Mouse (Mus musculus): ENCODE measurements around the gene U90926.

U90926 gene

DNA sequence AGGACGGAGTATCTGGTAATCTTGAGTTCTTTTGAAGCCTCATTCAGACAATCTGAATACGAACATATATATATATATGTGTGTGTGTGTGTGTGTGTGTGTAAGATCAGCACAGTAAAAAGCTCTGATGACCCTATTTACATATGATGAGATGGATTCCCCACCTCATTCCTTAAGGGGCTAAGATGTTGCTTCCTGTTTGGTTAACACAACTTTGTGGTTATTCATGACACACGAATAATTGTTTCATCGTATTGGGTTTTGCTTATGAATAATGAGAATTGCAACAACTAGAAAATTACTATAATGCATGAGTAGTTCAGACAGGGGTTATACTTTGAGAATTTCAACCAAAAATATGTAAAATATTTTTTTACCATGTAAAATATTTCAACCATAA is at the start of gene U90926:
U90926 (minus strand) TSS at position 101 of the 400 bp plus-strand sequence.
- in situ Hi-C loops (cut with MboI, MseI), result no loop called here

DNA sequence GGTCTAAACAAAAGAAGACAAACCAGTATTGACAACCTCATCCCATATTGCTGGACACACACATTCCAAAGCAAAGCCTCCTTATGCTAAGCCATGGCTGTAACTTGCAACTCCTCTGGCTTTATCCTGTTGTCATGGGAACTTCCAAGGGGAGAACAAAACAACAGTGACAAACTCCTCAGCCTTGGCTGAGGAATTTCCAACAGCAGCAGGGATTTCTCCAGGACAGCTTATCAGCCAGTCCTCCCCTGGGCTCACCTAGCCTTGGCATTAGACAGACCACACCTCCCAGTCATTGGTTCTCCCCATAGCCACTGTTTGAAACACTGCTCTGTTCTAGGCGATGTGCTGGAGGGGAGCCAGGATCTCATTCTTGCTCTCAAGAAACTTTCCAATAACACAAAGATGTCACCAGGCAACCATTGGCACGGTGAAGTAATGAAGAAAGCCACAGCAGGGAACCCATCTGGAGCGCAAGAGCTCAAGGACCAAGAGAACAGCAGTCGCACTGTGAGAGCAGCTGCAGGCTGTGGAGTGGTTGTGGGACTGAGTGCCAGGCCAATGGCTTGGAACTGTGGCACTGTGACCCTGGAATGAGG is 48.7 kb upstream of the U90926 start:
- in situ Hi-C loops (cut with MboI, MseI), result no loop called here

DNA sequence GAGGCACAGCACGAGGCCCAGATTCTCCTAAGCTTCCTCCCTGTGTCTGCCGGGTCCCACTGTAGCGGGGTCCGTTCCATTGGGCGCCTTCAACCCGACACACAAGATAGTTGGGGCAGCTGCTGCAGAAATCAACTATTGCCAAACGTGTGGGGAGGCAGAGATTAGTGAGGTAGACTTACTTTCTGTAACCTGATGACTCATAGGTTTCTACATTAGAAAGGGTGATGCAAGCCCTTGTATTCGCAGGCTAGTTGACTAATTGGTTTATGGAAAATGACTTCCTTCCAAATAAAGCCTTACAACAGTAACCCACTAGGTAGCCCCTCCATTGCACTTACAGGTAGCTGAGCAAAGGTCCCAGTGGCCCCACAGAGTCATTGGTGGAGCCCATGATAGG is 47.4 kb upstream of the U90926 start:
- in situ Hi-C loops (cut with MboI, MseI), result no loop called here

DNA sequence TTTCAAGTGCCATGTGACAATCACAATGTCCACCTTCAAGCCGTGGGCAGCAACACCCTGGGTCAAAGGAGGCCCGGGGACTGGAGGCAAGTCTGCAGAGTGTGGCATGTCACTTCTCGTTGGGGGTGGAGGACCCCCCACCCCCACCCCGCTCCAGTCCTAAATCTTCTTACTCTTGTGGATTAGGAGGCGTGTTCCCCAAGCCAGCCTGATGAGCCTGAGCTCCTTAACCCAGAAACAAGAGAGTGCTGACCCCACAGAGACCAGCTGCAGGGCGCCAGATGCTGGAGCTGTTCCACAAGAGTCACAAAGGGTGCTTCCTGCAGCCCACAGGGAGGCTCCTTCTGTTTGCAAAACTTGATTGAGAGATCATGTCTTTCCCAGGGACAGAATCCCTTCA is 41.0 kb upstream of the U90926 start, which contains the start of gene Ppef2:
Ppef2 (minus strand) TSS at position 61 of the 400 bp plus-strand sequence.
- in situ Hi-C loops (cut with MboI, MseI), result no loop called here

DNA sequence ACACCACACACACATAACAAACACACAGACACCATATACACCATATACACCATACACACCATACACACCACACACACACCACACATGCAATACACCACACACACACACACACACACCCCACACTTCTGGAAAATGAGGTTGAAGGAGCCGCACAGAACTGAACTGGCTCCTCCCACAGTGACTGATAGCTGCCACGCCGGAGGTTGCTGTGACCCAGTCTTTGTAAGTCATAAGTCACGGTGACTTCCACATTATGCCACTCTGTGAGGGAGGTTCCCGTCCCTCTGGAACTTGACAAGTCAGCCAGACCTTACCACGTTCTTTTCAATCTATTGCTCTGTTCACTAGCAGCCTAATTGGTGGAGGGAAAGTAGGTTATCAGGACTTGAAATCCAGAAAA is 39.3 kb upstream of the U90926 start:
- in situ Hi-C loops (cut with MboI, MseI), result no loop called here

DNA sequence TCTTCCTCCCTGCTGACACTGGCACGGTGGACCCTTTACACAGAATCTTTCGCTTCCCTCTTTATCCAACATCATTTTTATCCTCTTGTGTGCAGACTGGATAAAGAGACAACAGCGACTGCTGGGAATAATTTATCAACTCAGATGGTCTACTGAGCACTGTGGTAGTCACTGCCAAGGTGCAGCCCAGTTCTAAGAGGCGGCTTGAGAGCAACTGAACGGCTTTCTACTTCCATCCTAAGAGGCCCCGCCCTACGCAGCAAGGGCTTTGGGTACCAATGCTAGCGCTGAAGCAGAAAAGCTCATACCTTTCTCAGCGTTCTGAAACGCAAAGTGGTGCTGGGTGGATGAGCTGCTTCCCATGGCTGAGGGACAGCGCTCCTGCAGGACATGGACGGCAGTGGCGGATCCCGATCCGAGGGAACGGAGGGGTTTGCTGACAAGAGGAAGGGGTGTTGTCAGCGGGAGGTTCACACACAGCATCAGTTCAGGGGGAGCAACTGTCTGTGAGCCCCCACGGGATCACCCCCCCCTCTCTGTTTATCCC is 37.7 kb upstream of the U90926 start:
- in situ Hi-C loops (cut with MboI, MseI), result no loop called here

DNA sequence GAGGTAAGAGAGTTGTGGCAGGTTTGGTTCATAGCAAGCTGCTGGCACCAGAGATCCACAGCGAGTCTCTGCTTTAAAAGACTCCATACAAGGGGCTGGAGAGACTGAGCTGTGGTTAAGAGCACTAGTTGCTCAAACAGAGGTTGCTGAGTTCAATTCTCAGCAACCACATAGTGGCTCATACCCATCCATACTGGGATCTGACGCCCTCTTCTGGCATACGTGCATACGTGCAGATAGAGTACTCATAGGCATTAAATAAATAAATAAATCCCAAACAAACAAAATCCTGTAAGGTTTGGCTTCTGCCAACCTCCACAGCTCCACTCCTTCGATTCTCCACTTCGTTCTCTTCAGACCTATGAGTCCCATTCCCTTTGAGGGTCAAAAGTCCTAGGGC is 36.8 kb upstream of the U90926 start:
- in situ Hi-C loops (cut with MboI, MseI), result no loop called here

DNA sequence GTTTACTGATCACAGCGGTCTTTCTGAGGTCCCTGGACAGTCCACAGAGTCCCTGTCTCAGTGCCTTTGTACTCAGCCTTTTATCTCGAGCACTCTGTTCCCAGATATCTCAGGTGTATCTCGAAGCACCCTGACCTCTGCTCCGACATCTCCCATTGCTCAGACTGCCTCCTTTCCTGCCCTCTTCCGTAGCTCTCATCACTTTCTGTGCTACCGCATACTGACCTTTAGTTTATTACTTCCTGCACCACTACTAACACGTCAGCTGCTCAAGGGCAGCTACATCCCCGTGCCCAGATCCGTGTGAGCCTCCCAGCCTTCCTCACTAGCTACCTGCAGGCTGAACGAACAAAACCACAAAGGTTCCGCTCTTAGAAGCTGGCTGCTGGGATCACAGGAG is 33.4 kb upstream of the U90926 start:
- in situ Hi-C loops (cut with MboI, MseI), result no loop called here

DNA sequence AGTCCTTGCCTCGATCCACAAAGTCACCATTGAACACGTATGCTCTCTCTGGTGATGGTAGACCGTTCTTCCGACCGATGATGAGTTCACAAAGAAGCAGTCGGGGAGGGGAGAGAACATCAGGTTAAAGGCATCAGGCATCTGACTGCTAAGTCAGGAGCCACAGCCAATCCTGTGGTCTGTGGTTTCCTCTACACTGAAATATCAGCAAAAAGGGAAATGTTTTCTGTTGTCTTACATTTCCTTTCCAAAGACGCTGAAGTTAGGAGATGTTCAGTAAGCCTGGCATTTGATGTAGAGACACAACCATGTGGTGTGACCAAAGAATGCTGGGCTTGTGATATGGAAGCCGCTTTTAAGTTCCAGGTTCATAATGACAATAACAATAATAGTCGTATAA is 30.3 kb upstream of the U90926 start:
- in situ Hi-C loops (cut with MboI, MseI), result no loop called here

DNA sequence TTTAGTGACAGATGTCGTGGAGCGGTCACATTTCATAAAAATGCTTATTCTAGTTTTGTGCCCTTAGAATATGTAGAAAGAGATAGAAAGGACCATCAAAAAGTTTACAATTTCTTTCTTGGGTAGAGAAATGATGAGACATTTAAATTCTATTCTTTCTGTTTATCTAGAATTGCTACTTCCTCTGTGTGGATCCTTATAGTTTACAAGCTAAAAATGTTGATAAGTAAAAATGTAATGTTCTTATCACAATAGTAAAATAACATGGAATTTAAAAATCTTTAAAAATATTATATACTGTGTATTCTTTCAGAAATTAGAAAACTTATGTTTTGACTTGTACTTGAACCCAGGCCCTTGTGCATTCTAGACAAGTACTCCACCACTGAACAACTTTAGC is 29.7 kb upstream of the U90926 start:
- in situ Hi-C loops (cut with MboI, MseI), result no loop called here

DNA sequence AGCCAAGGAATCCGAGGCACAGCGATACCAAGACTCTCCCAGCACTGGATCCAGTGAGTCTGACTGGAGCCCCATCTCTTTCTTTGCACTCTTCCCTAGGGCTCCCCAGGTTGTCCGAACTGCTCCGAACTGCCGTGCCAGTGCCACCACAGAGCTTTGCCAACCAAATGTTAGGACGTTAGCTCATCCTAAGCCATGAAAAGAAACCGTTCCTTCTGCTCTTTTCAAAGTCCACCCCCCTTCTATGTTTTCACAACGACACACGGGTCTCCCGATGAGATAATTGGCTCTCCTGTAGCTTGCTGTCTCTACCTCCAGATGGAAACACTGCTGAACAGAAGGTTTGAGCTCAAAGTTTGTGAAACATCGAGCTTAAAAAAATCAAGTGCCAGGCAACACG is 25.6 kb upstream of the U90926 start:
- in situ Hi-C loops (cut with MboI, MseI), result no loop called here

DNA sequence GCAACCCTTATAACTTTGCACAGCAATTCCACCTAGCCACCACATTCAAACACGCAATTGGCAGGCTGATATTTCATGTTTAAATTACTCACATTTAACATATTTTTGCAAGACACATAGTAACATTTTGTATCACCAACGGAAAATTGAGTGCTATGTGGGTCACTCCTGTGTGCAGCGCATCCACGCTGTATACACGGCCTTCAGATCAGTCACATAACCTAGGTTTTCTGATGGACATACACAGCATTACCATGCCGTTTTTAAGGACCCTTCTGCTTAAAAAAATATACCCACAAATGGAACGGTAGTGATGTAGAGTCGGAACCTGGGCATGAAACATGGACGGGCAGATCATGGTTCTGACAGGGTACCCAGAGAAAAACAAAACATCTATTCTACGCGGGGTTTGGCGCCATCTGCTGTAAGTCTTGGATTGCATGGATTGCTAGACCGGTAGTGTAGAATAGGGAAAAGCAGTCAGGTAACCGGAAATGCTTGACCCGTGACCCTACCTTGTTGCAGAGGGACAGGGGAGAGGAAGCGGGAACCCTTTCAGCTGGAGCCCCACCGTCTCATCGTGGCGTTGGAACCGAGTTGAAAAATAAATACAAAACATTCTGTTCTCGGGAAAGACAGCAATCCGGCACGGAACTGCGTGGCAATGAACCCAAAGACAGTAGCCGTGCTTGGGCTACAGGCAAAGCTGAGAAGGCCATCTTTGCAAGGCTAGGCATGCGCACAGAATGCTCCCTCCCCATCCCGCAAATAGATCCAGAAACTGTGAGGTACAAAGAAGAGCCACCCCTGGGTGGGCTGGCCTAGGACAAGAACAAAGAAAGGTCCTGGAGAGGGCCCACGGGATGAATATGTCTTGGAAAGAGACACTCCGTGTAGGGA is 24.4 kb upstream of the U90926 start:
- in situ Hi-C loops (cut with MboI, MseI), result loop anchor here (5.0 to 10.0 kb wide), 2 partner anchors 52 to 725 kb away; partner anchors contain the start of gene Parm1 (in 1 of the 2)

DNA sequence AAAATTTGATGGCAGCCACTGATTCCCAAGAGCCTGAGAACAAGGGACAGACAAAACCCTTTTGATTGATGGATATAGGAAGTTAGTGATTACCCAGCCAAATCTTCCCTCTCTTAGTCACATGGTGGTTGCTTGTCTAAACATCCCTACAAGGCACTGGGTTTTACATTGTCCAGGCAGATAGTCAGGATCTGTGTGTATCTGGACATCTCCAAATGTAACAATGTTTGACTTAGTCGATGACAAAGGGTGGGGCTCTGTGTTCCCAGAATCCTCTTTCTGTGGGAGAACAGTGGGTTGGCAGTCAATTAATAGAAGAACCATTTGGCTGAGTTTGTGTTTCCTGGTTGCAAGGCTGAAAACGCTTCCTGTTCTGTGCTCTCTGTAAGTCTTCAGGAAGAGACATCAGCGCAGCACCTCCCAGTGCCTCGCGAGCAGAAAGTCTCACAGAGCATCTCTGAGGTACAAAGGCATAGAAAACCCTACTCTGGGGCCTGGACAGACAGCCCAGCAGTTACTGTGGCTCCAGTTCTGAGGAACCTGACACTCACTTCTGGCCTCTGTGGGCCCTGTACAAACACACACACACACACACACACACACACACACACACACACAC is 19.8 kb upstream of the U90926 start:
- in situ Hi-C loops (cut with MboI, MseI), result loop anchor here (5.0 to 10.0 kb wide), 2 partner anchors 48 to 720 kb away; partner anchors contain the start of gene Parm1 (in 1 of the 2)

DNA sequence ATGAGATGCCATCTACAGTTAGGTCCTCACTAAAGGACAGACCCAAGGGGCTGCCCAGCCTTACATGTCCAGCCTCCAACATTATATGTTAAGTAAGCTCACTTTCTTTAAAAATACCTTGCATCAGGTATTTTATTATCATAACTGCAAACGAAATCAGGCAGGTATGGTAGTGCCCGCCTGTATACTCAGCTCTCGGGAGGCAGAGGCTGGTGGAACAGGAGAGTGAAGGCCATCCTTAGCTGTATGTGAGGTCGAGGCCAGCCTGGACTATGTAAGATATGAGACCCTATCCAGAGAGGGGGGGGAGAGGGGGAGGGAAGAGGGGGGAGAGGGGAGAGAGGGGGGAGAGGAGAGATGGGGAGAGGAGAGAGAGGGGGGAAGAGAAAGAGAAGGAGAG is 18.2 kb upstream of the U90926 start:
- in situ Hi-C loops (cut with MboI, MseI), result loop anchor here in 1 of 2 experiments (10.0 kb wide), 1 partner anchor 719 kb away; the partner anchor contains the start of gene Parm1

DNA sequence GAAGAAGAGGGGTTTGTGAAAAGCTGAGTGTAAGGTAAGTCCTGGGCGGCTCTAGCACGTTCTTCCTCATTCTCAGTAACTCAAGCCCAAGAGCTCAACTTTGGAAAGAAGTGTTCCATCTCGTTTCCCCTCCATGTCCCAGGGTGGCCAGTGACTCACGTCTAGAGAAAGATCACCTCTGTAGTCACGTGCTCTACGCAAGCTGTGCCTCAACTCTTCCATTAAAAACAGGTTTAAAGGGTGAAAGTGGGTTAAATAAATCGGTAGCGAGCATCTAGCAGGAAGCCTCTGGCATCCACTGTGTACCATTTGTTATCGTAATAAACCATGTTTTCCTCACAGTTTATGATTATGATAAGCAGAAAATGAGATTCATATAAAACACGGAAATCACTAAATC is 16.6 kb upstream of the U90926 start:
- in situ Hi-C loops (cut with MboI, MseI), result loop anchor here in 1 of 2 experiments (10.0 kb wide), 1 partner anchor 717 kb away; the partner anchor contains the start of gene Parm1

DNA sequence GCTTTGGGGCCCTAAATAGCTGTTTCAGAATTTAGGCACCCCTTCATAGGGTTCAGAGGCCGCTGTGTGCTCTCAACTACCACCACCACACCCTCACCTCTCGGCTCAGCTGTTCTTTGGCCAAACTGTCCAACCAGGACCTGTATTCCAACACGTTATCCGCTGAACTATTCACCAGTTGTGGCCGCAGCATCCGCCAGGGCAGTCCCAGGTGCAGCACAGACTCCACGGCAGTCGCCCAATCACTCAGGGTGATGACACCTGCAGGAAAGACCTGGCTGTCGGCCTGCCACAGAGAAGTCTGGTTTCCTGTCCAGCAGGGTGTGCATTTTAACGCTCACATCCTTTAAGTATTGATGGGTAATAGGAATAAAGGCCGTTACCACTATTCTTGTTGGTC is 15.1 kb upstream of the U90926 start:
- in situ Hi-C loops (cut with MboI, MseI), result loop anchor here in 1 of 2 experiments (10.0 kb wide), 1 partner anchor 716 kb away; the partner anchor contains the start of gene Parm1

DNA sequence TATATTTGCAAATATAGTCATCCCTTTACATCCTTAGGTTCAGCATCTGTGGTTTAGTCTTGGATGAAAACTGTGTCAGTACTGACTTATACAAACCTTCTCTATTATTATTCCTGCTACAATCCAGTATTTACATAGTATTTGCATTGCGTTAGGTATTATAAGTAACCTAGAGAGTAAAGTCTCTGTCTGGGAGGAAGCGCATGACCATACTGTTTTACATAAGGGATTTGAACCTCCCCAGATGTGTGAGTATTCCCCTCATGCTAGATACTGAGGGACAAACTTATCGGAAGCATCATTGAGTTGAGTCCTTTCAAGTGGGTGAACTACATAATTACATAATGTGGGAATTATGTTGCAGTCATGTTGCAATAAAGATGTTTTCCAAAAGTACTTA is 14.3 kb upstream of the U90926 start:
- in situ Hi-C loops (cut with MboI, MseI), result no loop called here

DNA sequence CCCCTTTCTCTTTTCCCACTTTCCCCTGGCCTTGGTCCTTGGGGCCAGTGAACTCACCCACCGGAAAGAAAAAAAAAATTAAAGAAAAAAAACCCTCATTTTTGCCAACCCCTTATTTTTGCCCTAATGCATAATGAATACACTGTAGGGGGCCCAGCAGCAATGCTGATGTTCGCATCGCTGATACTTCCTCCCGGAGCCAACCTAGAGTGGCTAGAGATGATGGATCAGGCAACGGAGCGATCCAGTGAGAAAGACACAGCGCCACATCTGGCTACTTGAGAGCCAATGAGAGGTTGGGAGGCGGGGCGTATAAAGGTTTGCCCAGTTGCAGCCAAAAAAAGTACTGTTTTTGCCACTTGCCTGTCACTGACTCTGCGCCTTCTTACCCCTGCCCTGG is 13.6 kb upstream of the U90926 start:
- in situ Hi-C loops (cut with MboI, MseI), result no loop called here

DNA sequence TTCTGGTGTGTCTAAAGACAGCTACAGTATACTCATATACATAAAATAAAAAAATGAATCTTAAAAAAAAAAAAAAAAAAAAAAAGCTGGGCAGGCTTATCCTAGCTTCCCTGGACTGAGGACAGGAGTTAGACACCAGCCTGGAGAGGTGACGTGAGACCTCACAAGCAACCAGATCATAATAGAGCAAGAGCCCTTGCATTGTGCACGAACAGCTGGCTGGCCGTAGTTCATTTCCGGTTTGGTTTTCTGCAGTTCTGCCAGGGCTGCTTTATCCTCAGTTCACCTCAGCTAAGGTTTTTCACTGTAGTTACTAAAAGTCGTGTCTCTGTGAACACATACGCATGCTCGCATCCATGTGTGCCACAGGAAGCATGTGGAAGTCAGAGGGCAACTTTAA is 12.6 kb upstream of the U90926 start:
- in situ Hi-C loops (cut with MboI, MseI), result no loop called here

DNA sequence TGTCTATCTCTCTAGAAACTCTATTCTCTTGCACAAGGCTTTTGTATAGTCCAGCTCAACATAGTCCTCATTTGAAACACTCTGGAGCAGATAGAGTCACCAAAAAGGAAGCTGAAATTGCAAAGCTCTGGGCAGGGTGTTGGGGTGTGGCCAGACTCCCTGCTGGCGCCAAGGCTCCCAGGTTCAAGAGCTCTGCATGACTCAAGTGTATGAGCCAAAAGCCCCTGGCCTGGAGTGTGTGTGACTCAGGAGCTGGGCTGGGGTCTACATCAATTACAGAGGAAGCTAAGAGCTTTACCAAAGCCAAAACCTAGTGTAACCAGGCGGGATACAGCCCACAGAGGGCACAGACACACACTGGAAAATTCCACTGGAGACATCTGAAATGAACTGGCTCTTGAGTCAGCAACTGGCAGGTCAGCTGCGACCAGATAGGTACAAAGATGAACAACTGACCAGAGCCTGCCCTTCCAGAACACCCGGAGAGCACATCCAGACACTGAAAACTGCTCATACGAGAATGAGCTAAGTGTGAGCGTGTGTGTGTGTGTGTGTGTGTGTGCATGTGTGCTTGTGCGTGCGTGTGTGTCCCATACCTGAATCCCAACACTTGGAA is 5.2 kb upstream of the U90926 start:
- in situ Hi-C loops (cut with MboI, MseI), result no loop called here

DNA sequence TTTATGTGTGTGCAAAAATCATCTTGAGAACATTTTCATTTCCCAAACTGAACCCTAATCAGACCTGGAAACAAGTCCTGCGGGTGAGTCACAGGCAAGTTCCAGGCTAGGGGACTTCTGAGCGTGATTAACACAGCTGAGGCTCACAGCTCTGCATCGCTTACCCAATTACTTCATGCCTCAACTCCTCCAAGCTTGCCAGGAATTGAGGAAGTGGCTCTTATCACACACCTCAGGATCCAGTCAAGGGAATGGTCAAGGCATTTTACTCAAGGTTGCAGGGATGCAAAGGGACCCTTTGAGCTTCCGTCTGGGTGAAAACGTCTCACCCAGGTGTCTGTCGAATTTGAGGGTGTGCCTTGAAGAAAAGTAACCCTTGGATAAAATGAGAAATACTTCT is 4.6 kb upstream of the U90926 start:
- in situ Hi-C loops (cut with MboI, MseI), result no loop called here
